Mouse (Mus musculus): ENCODE measurements at regions not wholly inside any gene's neighbourhood (a gene's known extent, or its start where the extent isn't known, plus 50 kb on each side); places are given as distances from the start of the nearest gene placed in this dataset.
A peak's percentile ranks its signal among the peaks of the same experiment; 100 is the strongest.

DNA sequence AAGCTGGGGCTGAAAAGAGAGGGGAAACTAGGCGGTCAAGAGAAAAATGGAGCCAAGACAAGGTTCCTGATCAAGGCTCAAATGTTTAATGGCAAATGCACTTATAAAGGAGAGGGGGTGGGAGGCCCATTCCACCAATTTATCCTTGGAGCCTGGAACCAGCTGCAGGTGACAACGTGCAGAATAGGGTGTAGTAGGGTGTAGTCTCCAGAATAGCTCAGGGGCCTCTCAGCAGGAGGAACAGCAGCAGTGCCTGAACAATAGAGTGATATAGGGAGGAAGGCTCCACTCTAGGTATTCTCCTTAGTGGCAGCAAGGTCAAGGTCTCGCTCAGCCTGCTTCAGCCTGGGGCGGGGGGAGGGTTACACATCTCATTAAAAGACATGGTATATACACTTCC, 451.7 kb downstream of the Ube2dnl2 start:
- DNase-seq (ENCODE audit: low read depth, low spot score), result peak; percentile 71

DNA sequence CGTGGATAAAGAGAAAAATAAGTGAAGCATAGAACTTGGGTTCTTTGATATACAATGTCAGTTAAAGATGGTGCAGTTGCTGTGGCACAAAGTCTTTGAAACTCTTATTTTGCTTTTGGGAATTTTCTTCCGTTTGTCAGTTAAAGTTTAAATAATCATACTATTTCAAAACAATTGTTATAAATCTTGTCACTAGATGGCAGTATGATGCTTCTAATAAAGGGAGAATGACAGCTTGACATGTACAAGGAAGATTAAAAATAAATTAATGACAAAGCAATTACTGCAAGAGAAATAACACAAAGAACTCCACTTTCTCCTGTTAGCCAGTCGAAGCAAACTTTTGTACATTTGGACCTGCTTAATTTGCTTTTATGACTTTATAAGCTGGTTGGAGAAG, 489.0 kb downstream of the Ube2dnl2 start:
- peak; percentile 5 for DNase-seq (ENCODE audit: low read depth, low spot score)
